Mouse (Mus musculus): ENCODE results near the gene Pax8.
A peak's percentile ranks its signal among the peaks of the same experiment; 100 is the strongest.

Pax8 gene

GRCm38 (mm10) chr2:24475420-24475819 lies at the start of gene Pax8:
Pax8 (minus strand) TSS chr2:24475599.
- DNase-seq, result no peak

GRCm38 (mm10) chr2:24521430-24522226 lies 46.2 kb upstream of the Pax8 start:
- DNase-seq, result peak; percentile 47

GRCm38 (mm10) chr2:24520576-24521272 lies 45.3 kb upstream of the Pax8 start:
- DNase-seq, result no peak

GRCm38 (mm10) chr2:24516946-24517345 lies 41.5 kb upstream of the Pax8 start:
- DNase-seq, result no peak

GRCm38 (mm10) chr2:24507359-24507758 lies 32.0 kb upstream of the Pax8 start:
- no peak for DNase-seq

- peak; percentile 4 for DNase-seq
Observed at GRCm38 (mm10) chr2:24502963-24503471, 27.6 kb upstream of the Pax8 start.

- no peak for DNase-seq
Observed at GRCm38 (mm10) chr2:24500921-24501320, 25.5 kb upstream of the Pax8 start.

GRCm38 (mm10) chr2:24490564-24490963 lies 15.2 kb upstream of the Pax8 start:
- DNase-seq, result no peak

- no peak for DNase-seq
Observed at GRCm38 (mm10) chr2:24488660-24489059, 13.3 kb upstream of the Pax8 start.

GRCm38 (mm10) chr2:24487056-24487825 lies 11.8 kb upstream of the Pax8 start:
- DNase-seq, result no peak

- DNase-seq, result no peak
Observed at GRCm38 (mm10) chr2:24485398-24485797, 10.0 kb upstream of the Pax8 start.

- DNase-seq, result no peak
Observed at GRCm38 (mm10) chr2:24479906-24480305, 4.5 kb upstream of the Pax8 start.

- no peak for DNase-seq
Observed at GRCm38 (mm10) chr2:24479151-24479550, 3.8 kb upstream of the Pax8 start.

- no peak for DNase-seq
Observed at GRCm38 (mm10) chr2:24478611-24479010, 3.2 kb upstream of the Pax8 start.

GRCm38 (mm10) chr2:24474514-24475378 lies 653 bp downstream of the Pax8 start:
- no peak for DNase-seq

GRCm38 (mm10) chr2:24473641-24474511 lies 1.5 kb downstream of the Pax8 start:
- peak; percentile 8 for DNase-seq

- DNase-seq, result no peak
Observed at GRCm38 (mm10) chr2:24472677-24473076, 2.7 kb downstream of the Pax8 start.

- DNase-seq, result no peak
Observed at GRCm38 (mm10) chr2:24472111-24472510, 3.3 kb downstream of the Pax8 start.

- no peak for DNase-seq
Observed at GRCm38 (mm10) chr2:24469102-24469501, 6.3 kb downstream of the Pax8 start.

GRCm38 (mm10) chr2:24468430-24468829 lies 7.0 kb downstream of the Pax8 start:
- no peak for DNase-seq

- no peak for DNase-seq
Observed at GRCm38 (mm10) chr2:24467156-24467555, 8.2 kb downstream of the Pax8 start.

Measured in right cerebral cortex, postnatal 4 days (tissue).